Mouse (Mus musculus) neural tube, embryonic 11.5 days (tissue): ENCODE data around the gene Brwd1. TPM values are rescaled to one million over a fixed set of nuclear protein-coding genes. Genes with fewer than 3 reads are reported as not detected.
"Not testable (repeated sequence)": the region's sequence is repeated elsewhere in the genome, so short reads cannot be mapped to it uniquely, and the experiment has no call there.

Experiments used
- ATAC-seq: fragments of 200-750 bp; cut with Nextera tagmentation; 2 replicates; pipeline ENCODE4 v1.8.0; 2017; ENCODE audit warnings: moderate number of reproducible peaks, mild to moderate bottlenecking, moderate TSS enrichment, moderate library complexity; ENCODE audit not compliant: insufficient read depth, low FRiP score, low TSS enrichment
- DNase-seq: peaks from one replicate; pipeline ENCODE4 v3.0.0-alpha.2; 2015; ENCODE audit warnings: low spot score
- H3K27ac ChIP-seq: fragments of 300-500 bp; sonication (generic); 2 replicates; pipeline ENCODE4 v1.5.1; 2014; ENCODE audit warnings: low read depth, mild to moderate bottlenecking, low read length
- H3K27me3 ChIP-seq: fragments of 300-500 bp; sonication (generic); 2 replicates; pipeline ENCODE4 v1.6.1; 2014; ENCODE audit warnings: mild to moderate bottlenecking, low read length, mixed read lengths; ENCODE audit not compliant: control insufficient read depth, insufficient read depth
- H3K36me3 ChIP-seq: fragments of 300-500 bp; sonication (generic); 2 replicates; pipeline ENCODE4 v1.6.1; 2014; ENCODE audit warnings: mild to moderate bottlenecking, low read length, moderate library complexity, mixed read lengths; ENCODE audit not compliant: control insufficient read depth, insufficient read depth
- H3K4me1 ChIP-seq: fragments of 300-500 bp; sonication (generic); 2 replicates; pipeline ENCODE4 v1.6.1; 2014; ENCODE audit warnings: low read length, mixed read lengths; ENCODE audit not compliant: control insufficient read depth, insufficient read depth
- H3K4me2 ChIP-seq: fragments of 300-500 bp; sonication (generic); 2 replicates; pipeline ENCODE4 v1.6.1; 2014; ENCODE audit warnings: low read depth, mild to moderate bottlenecking, moderate library complexity
- H3K4me3 ChIP-seq: fragments of 300-500 bp; sonication (generic); 2 replicates; pipeline ENCODE4 v1.5.1; 2014; ENCODE audit warnings: low read depth, low read length
- H3K9ac ChIP-seq: fragments of 300-500 bp; sonication (generic); 2 replicates; pipeline ENCODE4 v1.6.1; 2014; ENCODE audit warnings: mild to moderate bottlenecking, low read length
- H3K9me3 ChIP-seq: fragments of 300-500 bp; sonication (generic); 2 replicates; pipeline ENCODE4 v1.6.1; 2016; ENCODE audit warnings: low read length; ENCODE audit not compliant: control insufficient read depth
- WGBS: fragments of 180-500 bp; shearing (Covaris S2); extraction: QIAGEN DNeasy Blood & Tissue Kit; methylation state at CpG from one replicate; pipeline ENCODE4 v1.1.7; 2014; 5-methylcytosine and 5-hydroxymethylcytosine counted together
- polyA plus RNA-seq: library from polyadenylated mRNA; unstranded; fragments of >200 nt; fragmentation: Nextera tagmentation; extraction: Ambion mirVana; gene quantifications from 2 replicates; pipeline ENCODE4 v1.2.1, GENCODE M21; 2014

Gene Brwd1
- polyA plus RNA-seq, 1 experiment from 2014 or later, result 223 TPM

- Histone ChIP-seq H3K9me3 (no peaks in the 10 kb centered on the region), H3K36me3 (no peaks in the 10 kb centered on the region), H3K4me3 (no peak overlapping the region), H3K4me2 (no peak overlapping the region), H3K27me3 (no peaks in the 10 kb centered on the region), H3K4me1 (no peaks in the 10 kb centered on the region), H3K27ac (no peak overlapping the region), H3K9ac (no peak overlapping the region)
- ATAC-seq, result no peak
- no peak for DNase-seq
- 87% methylated on average over 5 of the region's 5 CpGs for WGBS
Observed at GRCm38 (mm10) chr16:96110655-96111345, 28.5 kb upstream of the Brwd1 start.

- Histone ChIP-seq H3K27ac (no peak overlapping the region), H3K36me3 (no peaks in the 10 kb centered on the region), H3K9me3 (no peaks in the 10 kb centered on the region), H3K4me1 (no peaks in the 10 kb centered on the region), H3K4me3 (no peak overlapping the region), H3K9ac (no peak overlapping the region), H3K4me2 (no peak overlapping the region), H3K27me3 (no peaks in the 10 kb centered on the region)
- ATAC-seq, result no peak
- 70% methylated on average over 4 of the region's 4 CpGs for WGBS
- DNase-seq, result no peak
Observed at GRCm38 (mm10) chr16:96109673-96110072, 27.3 kb upstream of the Brwd1 start.

GRCm38 (mm10) chr16:96103036-96103435 is 20.7 kb upstream of the Brwd1 start:
- H3K4me3 ChIP-seq, result no peak overlapping the region
- H3K27ac ChIP-seq, result no peak overlapping the region
- DNase-seq, result peak; percentile 15
- 34% methylated on average over 2 of the region's 2 CpGs for WGBS
- no peaks in the 10 kb centered on the region for H3K4me1 ChIP-seq
- H3K9me3 ChIP-seq, result no peaks in the 10 kb centered on the region
- H3K27me3 ChIP-seq, result no peaks in the 10 kb centered on the region
- no peak for ATAC-seq
- H3K9ac ChIP-seq, result no peak overlapping the region
- no peaks in the 10 kb centered on the region for H3K36me3 ChIP-seq
- H3K4me2 ChIP-seq, result no peak overlapping the region

DNA sequence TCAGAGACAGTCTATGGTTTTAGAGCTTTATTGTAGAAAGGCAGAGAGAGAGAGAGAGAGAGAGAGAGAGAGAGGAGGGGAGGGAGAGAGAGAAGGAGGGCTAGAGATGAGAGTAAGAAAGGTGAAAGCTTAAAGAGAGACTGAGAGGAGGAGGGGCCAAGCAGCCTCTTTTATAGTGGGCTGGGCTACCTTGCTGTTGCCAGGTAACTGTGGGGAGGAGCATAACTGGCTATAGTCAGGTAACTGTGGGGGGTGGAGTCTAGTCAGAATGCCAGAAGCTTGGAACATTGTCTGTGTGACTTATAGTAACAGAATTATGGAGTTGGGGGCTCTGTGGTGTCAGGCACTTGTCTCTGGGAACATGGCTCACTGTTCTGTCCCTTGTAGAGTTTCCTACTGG is 15.5 kb upstream of the Brwd1 start:
- H3K9ac ChIP-seq, DNase-seq, ATAC-seq, H3K27ac ChIP-seq, H3K4me3 ChIP-seq, H3K9me3 ChIP-seq, H3K27me3 ChIP-seq, H3K36me3 ChIP-seq, H3K4me2 ChIP-seq, H3K4me1 ChIP-seq: not testable (repeated sequence)

DNA sequence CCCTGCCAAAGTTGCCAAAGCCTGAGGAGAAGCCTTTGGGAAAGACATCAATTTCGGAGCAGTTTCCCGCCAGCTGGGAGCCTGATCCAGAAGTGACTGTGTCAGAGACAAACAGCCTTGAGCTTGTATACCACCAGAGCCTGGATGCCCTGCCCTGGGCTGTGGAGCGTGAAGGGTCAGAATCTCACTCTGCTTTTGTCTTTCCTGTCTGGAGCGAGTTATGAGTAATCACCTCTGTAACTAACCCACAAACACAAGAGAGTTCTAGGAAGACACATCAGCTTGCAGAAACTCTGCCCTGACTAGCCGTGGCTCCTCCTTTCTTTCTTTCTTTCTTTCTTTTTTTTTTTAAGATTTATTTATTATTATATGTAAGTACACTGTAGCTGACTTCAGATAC is 13.6 kb upstream of the Brwd1 start:
- Histone ChIP-seq H3K4me3 (no peak overlapping the region), H3K27me3 (no peaks in the 10 kb centered on the region), H3K4me2 (no peak overlapping the region), H3K36me3 (no peaks in the 10 kb centered on the region), H3K9me3 (no peaks in the 10 kb centered on the region), H3K9ac (no peak overlapping the region), H3K27ac (no peak overlapping the region), H3K4me1 (no peaks in the 10 kb centered on the region)
- WGBS, result 88% methylated on average over 5 of the region's 5 CpGs
- DNase-seq (no peak), ATAC-seq (no peak)

- 71% methylated on average over 9 of the region's 9 CpGs for WGBS
Observed at GRCm38 (mm10) chr16:96091515-96092504, 9.5 kb upstream of the Brwd1 start.

GRCm38 (mm10) chr16:96088120-96088519 is 5.8 kb upstream of the Brwd1 start:
- no peaks in the 10 kb centered on the region for H3K36me3 ChIP-seq
- 0 out of 2 replicates have a peak, but pooled peaks cover 2% of the 10 kb centered on the region for H3K4me1 ChIP-seq
- DNase-seq (no peak), ATAC-seq (no peak)
- no peak overlapping the region for H3K4me3 ChIP-seq
- H3K4me2 ChIP-seq, result no peak overlapping the region
- H3K9me3 ChIP-seq, result no peaks in the 10 kb centered on the region
- H3K9ac ChIP-seq, result no peak overlapping the region
- no peaks in the 10 kb centered on the region for H3K27me3 ChIP-seq
- no peak overlapping the region for H3K27ac ChIP-seq
- 73% methylated on average over 5 of the region's 5 CpGs for WGBS

More at GRCm38 (mm10) chr16:96091515-96092504, 9.5 kb upstream of the Brwd1 start:
- Histone ChIP-seq H3K4me2 (no peak overlapping the region), H3K27me3 (no peaks in the 10 kb centered on the region), H3K9ac (no peak overlapping the region), H3K27ac (no peak overlapping the region), H3K9me3 (no peaks in the 10 kb centered on the region), H3K36me3 (no peaks in the 10 kb centered on the region), H3K4me3 (no peak overlapping the region), H3K4me1 (no peaks in the 10 kb centered on the region)
- DNase-seq, result no peak
- ATAC-seq, result no peak

DNA sequence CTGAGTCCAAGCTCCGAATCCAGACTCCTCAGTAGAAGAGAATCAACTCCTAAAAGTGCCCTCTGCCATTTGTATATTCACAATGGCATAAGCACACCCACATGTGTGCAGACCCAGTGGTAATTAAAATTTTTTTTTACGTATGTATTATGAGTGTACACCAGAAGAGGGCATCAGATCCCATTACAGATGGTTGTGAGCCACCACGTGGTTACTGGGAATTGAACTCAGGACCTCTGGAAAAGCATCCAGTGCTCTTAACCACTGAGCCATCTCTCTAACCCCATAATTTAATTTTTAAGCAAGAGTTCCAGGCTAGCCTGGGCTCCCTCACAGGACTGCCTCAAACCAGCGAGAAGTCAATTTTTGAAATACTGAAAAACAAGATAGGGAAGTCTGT is 5.1 kb upstream of the Brwd1 start:
- ATAC-seq, result no peak
- Histone ChIP-seq H3K27me3 (no peaks in the 10 kb centered on the region), H3K9me3 (no peaks in the 10 kb centered on the region), H3K9ac (no peak overlapping the region), H3K27ac (no peak overlapping the region), H3K4me2 (no peak overlapping the region), H3K4me1 (0 out of 2 replicates have a peak, but pooled peaks cover 2% of the 10 kb centered on the region), H3K4me3 (no peak overlapping the region), H3K36me3 (no peaks in the 10 kb centered on the region)
- no peak for DNase-seq
- WGBS, result 74% methylated on average over 4 of the region's 4 CpGs
